Mouse (Mus musculus): ENCODE measurements around the gene Repin1. TPM values are rescaled to one million over a fixed set of nuclear protein-coding genes. Genes with fewer than 3 reads are reported as not detected.
A peak's percentile ranks its signal among the peaks of the same experiment; 100 is the strongest.

The Repin1 gene
- total RNA-seq (2014; rRNA removed): 31.1 and 47.2 TPM in 2 replicates
- polyA plus RNA-seq (2012; rRNA removed): 73.6 and 74.7 TPM in 2 replicates

- H3K36me3 ChIP-seq (ENCODE audit: control insufficient read depth, insufficient read depth, low read length): peaks cover 23% of the 10 kb centered on the region
- peak within 1 kb of the TSS; percentile 99 for H3K27ac ChIP-seq (replicated peaks; ENCODE audit: insufficient read depth, low read depth, low read length)
- peak within 1 kb of the TSS; percentile 99 for H3K9ac ChIP-seq (ENCODE audit: low read depth, low read length)
- TF ChIP-seq CTCF (IDR thresholded peaks at IDR 0.05; ENCODE audit: low read depth, low read length) (peak; percentile 68), POLR2A (IDR thresholded peaks at IDR 0.05; ENCODE audit: extremely low read depth, insufficient read depth, low read length) (peak; percentile 84)
- peak within 1 kb of the TSS; percentile 96 for H3K4me3 ChIP-seq (ENCODE audit: insufficient read depth, low read depth, low read length)
- peaks cover 36% of the 10 kb centered on the region for H3K79me2 ChIP-seq (ENCODE audit: control insufficient read depth, insufficient read depth, low read length)
- DNase-seq (ENCODE audit: extremely low read depth, low read depth, low spot score): peak; percentile 89
- 3% methylated on average over 45 of the region's 45 CpGs for WGBS
- no peaks in the 10 kb centered on the region for H3K27me3 ChIP-seq (ENCODE audit: control insufficient read depth, insufficient read depth, low read length)
- H3K4me1 ChIP-seq (ENCODE audit: control insufficient read depth, insufficient read depth, low read length): peaks cover 29% of the 10 kb centered on the region
These were observed at the start of gene Repin1, which contains the start of gene Gm44965 for GRCm38 (mm10) chr6:48593158-48594042. TSS of gene Repin1 (plus strand) at chr6:48593883. TSS of gene Gm44965 (plus strand) at chr6:48593941.

- no peak for TF ChIP-seq CTCF (IDR thresholded peaks at IDR 0.05; ENCODE audit: low read depth, low read length)
- TF ChIP-seq POLR2A (IDR thresholded peaks at IDR 0.05; ENCODE audit: extremely low read depth, insufficient read depth, low read length): no peak
- H3K36me3 ChIP-seq (ENCODE audit: control insufficient read depth, insufficient read depth, low read length): no peaks in the 10 kb centered on the region
- no peak overlapping the region for H3K4me3 ChIP-seq (ENCODE audit: insufficient read depth, low read depth, low read length)
- H3K27me3 ChIP-seq (ENCODE audit: control insufficient read depth, insufficient read depth, low read length): no peaks in the 10 kb centered on the region
- no peaks in the 10 kb centered on the region for H3K79me2 ChIP-seq (ENCODE audit: control insufficient read depth, insufficient read depth, low read length)
- H3K4me1 ChIP-seq (ENCODE audit: control insufficient read depth, insufficient read depth, low read length): peaks cover 52% of the 10 kb centered on the region
- WGBS: 20% methylated on average over 5 of the region's 5 CpGs
- peak overlapping the region; percentile 22; the same call in 1 of the 2 replicates for H3K27ac ChIP-seq (replicated peaks; ENCODE audit: insufficient read depth, low read depth, low read length)
- H3K9ac ChIP-seq (ENCODE audit: low read depth, low read length): no peak overlapping the region
- DNase-seq (ENCODE audit: extremely low read depth, low read depth, low spot score): peak; percentile 92
These were observed 48.4 kb upstream of the Repin1 start for GRCm38 (mm10) chr6:48545251-48545650.

- H3K4me3 ChIP-seq (ENCODE audit: insufficient read depth, low read depth, low read length): no peak overlapping the region
- no peak overlapping the region for H3K27ac ChIP-seq (replicated peaks; ENCODE audit: insufficient read depth, low read depth, low read length)
- no peak overlapping the region for H3K9ac ChIP-seq (ENCODE audit: low read depth, low read length)
- 29% methylated on average over 1 of the region's 1 CpGs for WGBS
- no peaks in the 10 kb centered on the region for H3K36me3 ChIP-seq (ENCODE audit: control insufficient read depth, insufficient read depth, low read length)
- no peak for TF ChIP-seq POLR2A (IDR thresholded peaks at IDR 0.05; ENCODE audit: extremely low read depth, insufficient read depth, low read length)
- peak; percentile 26; the same call in 1 of the 2 replicates for TF ChIP-seq CTCF (IDR thresholded peaks at IDR 0.05; ENCODE audit: low read depth, low read length)
- H3K4me1 ChIP-seq (ENCODE audit: control insufficient read depth, insufficient read depth, low read length): peaks cover 50% of the 10 kb centered on the region
- H3K27me3 ChIP-seq (ENCODE audit: control insufficient read depth, insufficient read depth, low read length): no peaks in the 10 kb centered on the region
- no peaks in the 10 kb centered on the region for H3K79me2 ChIP-seq (ENCODE audit: control insufficient read depth, insufficient read depth, low read length)
- peak; percentile 61 for DNase-seq (ENCODE audit: extremely low read depth, low read depth, low spot score)
These were observed 47.4 kb upstream of the Repin1 start for GRCm38 (mm10) chr6:48546271-48546670.

GRCm38 (mm10) chr6:48546858-48547257, 46.8 kb upstream of the Repin1 start:
- DNase-seq (ENCODE audit: extremely low read depth, low read depth, low spot score): no peak
- Histone ChIP-seq H3K9ac (ENCODE audit: low read depth, low read length) (no peak overlapping the region), H3K27me3 (ENCODE audit: control insufficient read depth, insufficient read depth, low read length) (no peaks in the 10 kb centered on the region), H3K79me2 (ENCODE audit: control insufficient read depth, insufficient read depth, low read length) (no peaks in the 10 kb centered on the region), H3K4me1 (ENCODE audit: control insufficient read depth, insufficient read depth, low read length) (peaks cover 45% of the 10 kb centered on the region), H3K27ac (replicated peaks; ENCODE audit: insufficient read depth, low read depth, low read length) (no peak overlapping the region), H3K4me3 (ENCODE audit: insufficient read depth, low read depth, low read length) (no peak overlapping the region), H3K36me3 (ENCODE audit: control insufficient read depth, insufficient read depth, low read length) (no peaks in the 10 kb centered on the region)
- TF ChIP-seq POLR2A (IDR thresholded peaks at IDR 0.05; ENCODE audit: extremely low read depth, insufficient read depth, low read length) (no peak), CTCF (IDR thresholded peaks at IDR 0.05; ENCODE audit: low read depth, low read length) (no peak)
- 28% methylated on average over 4 of the region's 4 CpGs for WGBS

- Histone ChIP-seq H3K4me3 (ENCODE audit: insufficient read depth, low read depth, low read length) (no peak overlapping the region), H3K4me1 (ENCODE audit: control insufficient read depth, insufficient read depth, low read length) (peaks cover 31% of the 10 kb centered on the region), H3K9ac (ENCODE audit: low read depth, low read length) (no peak overlapping the region), H3K27ac (replicated peaks; ENCODE audit: insufficient read depth, low read depth, low read length) (peak overlapping the region; percentile 74), H3K79me2 (ENCODE audit: control insufficient read depth, insufficient read depth, low read length) (no peaks in the 10 kb centered on the region), H3K36me3 (ENCODE audit: control insufficient read depth, insufficient read depth, low read length) (no peaks in the 10 kb centered on the region), H3K27me3 (ENCODE audit: control insufficient read depth, insufficient read depth, low read length) (no peaks in the 10 kb centered on the region)
- TF ChIP-seq POLR2A (IDR thresholded peaks at IDR 0.05; ENCODE audit: extremely low read depth, insufficient read depth, low read length) (no peak), CTCF (IDR thresholded peaks at IDR 0.05; ENCODE audit: low read depth, low read length) (no peak)
- peak; percentile 94 for DNase-seq (ENCODE audit: extremely low read depth, low read depth, low spot score)
- 28% methylated on average over 6 of the region's 6 CpGs for WGBS
These were observed 45.4 kb upstream of the Repin1 start for GRCm38 (mm10) chr6:48548314-48548713.
